Mouse (Mus musculus) midbrain, embryonic 14.5 days (tissue): ENCODE results near the gene Lrfn2. TPM values are rescaled to one million over a fixed set of nuclear protein-coding genes. Genes with fewer than 3 reads are reported as not detected.

Source experiments
- ATAC-seq: fragments of 200-750 bp; cut with Nextera tagmentation; 2 replicates; pipeline ENCODE4 v1.8.0; 2017; ENCODE audit warnings: moderate number of reproducible peaks, moderate library complexity; ENCODE audit not compliant: low FRiP score, low TSS enrichment
- DNase-seq: peaks from one replicate; pipeline ENCODE4 v3.0.0-alpha.2; 2015
- H3K27ac ChIP-seq: fragments of 300-500 bp; sonication (generic); replicated peaks from 2 replicates; pipeline ENCODE4 v1.5.1; 2014; ENCODE audit warnings: mild to moderate bottlenecking, low read depth, low read length, moderate library complexity
- H3K27me3 ChIP-seq: fragments of 300-500 bp; sonication (generic); 2 replicates; pipeline ENCODE4 v1.6.1; 2014; ENCODE audit warnings: low read length, control low read depth, mixed read lengths; ENCODE audit not compliant: control insufficient read depth, insufficient read depth
- H3K36me3 ChIP-seq: fragments of 300-500 bp; sonication (generic); 2 replicates; pipeline ENCODE4 v1.6.1; 2014; ENCODE audit warnings: low read length, control low read depth; ENCODE audit not compliant: control insufficient read depth, insufficient read depth
- H3K4me1 ChIP-seq: fragments of 300-500 bp; sonication (generic); 2 replicates; pipeline ENCODE4 v1.6.1; 2014; ENCODE audit warnings: mild to moderate bottlenecking, antibody characterized with exemption, low read length, control low read depth; ENCODE audit not compliant: control insufficient read depth, insufficient read depth
- H3K4me2 ChIP-seq: fragments of 300-500 bp; sonication (generic); 2 replicates; pipeline ENCODE4 v1.6.1; 2014; ENCODE audit warnings: mild to moderate bottlenecking, low read length, moderate library complexity
- H3K4me3 ChIP-seq: fragments of 300-500 bp; sonication (generic); replicated peaks from 2 replicates; pipeline ENCODE4 v1.5.1; 2014; ENCODE audit warnings: low read depth, low read length
- H3K9ac ChIP-seq: fragments of 300-500 bp; sonication (generic); replicated peaks from 2 replicates; pipeline ENCODE4 v1.6.1; 2014; ENCODE audit warnings: mild to moderate bottlenecking, low read length, moderate library complexity
- H3K9me3 ChIP-seq: fragments of 300-500 bp; sonication (generic); 2 replicates; pipeline ENCODE4 v1.6.1; 2016; ENCODE audit warnings: low read length, control low read depth, mixed read lengths; ENCODE audit not compliant: control insufficient read depth
- WGBS: fragments of 180-500 bp; shearing (Covaris S2); extraction: QIAGEN DNeasy Blood & Tissue Kit; methylation state at CpG from one replicate; pipeline ENCODE4 v1.1.7; 2014; 5-methylcytosine and 5-hydroxymethylcytosine counted together
- polyA plus RNA-seq: library from polyadenylated mRNA; unstranded; fragments of >200 nt; fragmentation: Nextera tagmentation; extraction: Ambion mirVana; gene quantifications from 2 replicates; pipeline ENCODE4 v1.2.1, GENCODE M21; 2014

The Lrfn2 gene
- 5.3 and 7.9 TPM in 2 replicates for polyA plus RNA-seq

GRCm38 (mm10) chr17:48931621-48932405 lies at the start of gene Lrfn2:
Gene Lrfn2, plus strand, starts transcription at chr17:48932379.
- peak; percentile 92 for ATAC-seq
- Histone ChIP-seq H3K9me3 (no peaks in the 10 kb centered on the region), H3K27me3 (peaks cover 23% of the 10 kb centered on the region), H3K36me3 (no peaks in the 10 kb centered on the region), H3K9ac (peak within 1 kb of the TSS; percentile 76), H3K4me2 (peak within 1 kb of the TSS; percentile 64), H3K4me3 (peak within 1 kb of the TSS; percentile 52), H3K27ac (peak within 1 kb of the TSS; percentile 78), H3K4me1 (peaks cover 15% of the 10 kb centered on the region)
- under 1% methylated on average over 56 of the region's 56 CpGs for WGBS
- peak; percentile 93 for DNase-seq

GRCm38 (mm10) chr17:48887472-48888385 lies 44.5 kb upstream of the Lrfn2 start:
- Histone ChIP-seq H3K27me3 (no peaks in the 10 kb centered on the region), H3K9me3 (no peaks in the 10 kb centered on the region), H3K27ac (no peak overlapping the region), H3K4me2 (no peak overlapping the region), H3K36me3 (no peaks in the 10 kb centered on the region), H3K4me1 (0 out of 2 replicates have a peak, but pooled peaks cover 3% of the 10 kb centered on the region), H3K9ac (no peak overlapping the region), H3K4me3 (no peak overlapping the region)
- peak; percentile 16 for DNase-seq
- no peak for ATAC-seq
- 54% methylated on average over 8 of the region's 8 CpGs for WGBS

GRCm38 (mm10) chr17:48905286-48906040 lies 26.7 kb upstream of the Lrfn2 start:
- Histone ChIP-seq H3K4me3 (no peak overlapping the region), H3K4me2 (no peak overlapping the region), H3K9me3 (no peaks in the 10 kb centered on the region), H3K27me3 (no peaks in the 10 kb centered on the region), H3K27ac (no peak overlapping the region), H3K36me3 (no peaks in the 10 kb centered on the region), H3K4me1 (no peaks in the 10 kb centered on the region), H3K9ac (no peak overlapping the region)
- WGBS, result 76% methylated on average over 4 of the region's 4 CpGs
- ATAC-seq (no peak), DNase-seq (no peak)

- H3K4me2 ChIP-seq, result no peak overlapping the region
- DNase-seq (no peak), ATAC-seq (no peak)
- 56% methylated on average over 6 of the region's 6 CpGs for WGBS
- H3K27ac ChIP-seq, result no peak overlapping the region
- no peak overlapping the region for H3K4me3 ChIP-seq
- H3K9ac ChIP-seq, result no peak overlapping the region
- H3K4me1 ChIP-seq, result no peaks in the 10 kb centered on the region
- no peaks in the 10 kb centered on the region for H3K9me3 ChIP-seq
- no peaks in the 10 kb centered on the region for H3K27me3 ChIP-seq
- H3K36me3 ChIP-seq, result no peaks in the 10 kb centered on the region
Measured at GRCm38 (mm10) chr17:48913437-48913836, 18.7 kb upstream of the Lrfn2 start.

GRCm38 (mm10) chr17:48917411-48917810 lies 14.8 kb upstream of the Lrfn2 start:
- H3K27ac ChIP-seq, result no peak overlapping the region
- H3K9me3 ChIP-seq, result no peaks in the 10 kb centered on the region
- no peak overlapping the region for H3K4me3 ChIP-seq
- H3K9ac ChIP-seq, result no peak overlapping the region
- H3K4me1 ChIP-seq, result no peaks in the 10 kb centered on the region
- peak; percentile 28 for DNase-seq
- no peaks in the 10 kb centered on the region for H3K27me3 ChIP-seq
- H3K4me2 ChIP-seq, result no peak overlapping the region
- no peak for ATAC-seq
- H3K36me3 ChIP-seq, result no peaks in the 10 kb centered on the region
- WGBS, result 20% methylated on average over 11 of the region's 11 CpGs

- Histone ChIP-seq H3K27me3 (no peaks in the 10 kb centered on the region), H3K9me3 (no peaks in the 10 kb centered on the region), H3K4me3 (no peak overlapping the region), H3K4me1 (no peaks in the 10 kb centered on the region), H3K9ac (no peak overlapping the region), H3K36me3 (no peaks in the 10 kb centered on the region), H3K4me2 (no peak overlapping the region), H3K27ac (no peak overlapping the region)
- ATAC-seq (no peak), DNase-seq (no peak)
- WGBS, result 86% methylated on average over 3 of the region's 3 CpGs
Measured at GRCm38 (mm10) chr17:48918458-48918857, 13.7 kb upstream of the Lrfn2 start.

- no peak for DNase-seq
- no peak overlapping the region for H3K4me3 ChIP-seq
- no peak overlapping the region for H3K4me2 ChIP-seq
- no peaks in the 10 kb centered on the region for H3K36me3 ChIP-seq
- H3K9me3 ChIP-seq, result no peaks in the 10 kb centered on the region
- no peak for ATAC-seq
- H3K27me3 ChIP-seq, result no peaks in the 10 kb centered on the region
- 92% methylated on average over 2 of the region's 2 CpGs for WGBS
- no peak overlapping the region for H3K9ac ChIP-seq
- H3K27ac ChIP-seq, result no peak overlapping the region
- no peaks in the 10 kb centered on the region for H3K4me1 ChIP-seq
Measured at GRCm38 (mm10) chr17:48922905-48923304, 9.3 kb upstream of the Lrfn2 start.

GRCm38 (mm10) chr17:48925426-48925825 lies 6.8 kb upstream of the Lrfn2 start:
- Histone ChIP-seq H3K9me3 (no peaks in the 10 kb centered on the region), H3K36me3 (no peaks in the 10 kb centered on the region), H3K4me3 (no peak overlapping the region), H3K27me3 (0 out of 2 replicates have a peak, but pooled peaks cover 4% of the 10 kb centered on the region), H3K27ac (no peak overlapping the region), H3K4me2 (no peak overlapping the region), H3K9ac (no peak overlapping the region), H3K4me1 (no peaks in the 10 kb centered on the region)
- DNase-seq, result no peak
- WGBS, result 82% methylated on average over 9 of the region's 9 CpGs
- no peak for ATAC-seq
